Mouse (Mus musculus): ENCODE data around the gene Spag16. TPM values are rescaled to one million over a fixed set of nuclear protein-coding genes. Genes with fewer than 3 reads are reported as not detected.

The Spag16 gene
- total and polyA plus RNA-seq, 3 experiments: not detected

DNA sequence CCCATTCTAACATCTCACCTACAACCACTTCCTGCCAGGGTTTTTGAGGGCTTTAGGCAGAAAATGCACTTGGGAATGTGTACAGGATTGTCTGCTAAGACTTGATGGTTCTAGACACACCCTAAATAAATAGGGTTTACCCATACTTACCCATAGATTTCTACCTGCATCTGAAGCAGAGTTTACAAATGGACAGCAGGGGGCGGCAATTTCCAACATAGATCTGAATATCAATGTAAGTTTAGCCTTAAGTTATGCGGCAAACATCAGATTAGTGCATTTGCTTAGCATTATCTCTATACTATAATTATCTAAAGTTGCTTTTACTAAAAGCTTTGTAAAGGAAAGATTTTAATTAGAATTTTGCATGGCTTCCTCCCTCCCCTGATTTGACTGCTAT lies 301.3 kb downstream of the Spag16 start:
- H3K27me3 ChIP-seq (replicated peaks): no peaks in the 10 kb centered on the region
- H3K79me2 ChIP-seq (replicated peaks; ENCODE audit: control insufficient read depth, extremely low read depth, insufficient read depth, poor library complexity, severe bottlenecking): no peaks in the 10 kb centered on the region
- no peaks in the 10 kb centered on the region for H3K9me3 ChIP-seq (replicated peaks; ENCODE audit: low read length)
- in situ Hi-C loops (cut with MboI; ENCODE audit: low pct_ligation_motif_present, low pct_unique_long_range_greater_than_20kb, low sequenced_read_pairs): no loop called here
- no peak overlapping the region for H3K4me2 ChIP-seq (ENCODE audit: insufficient read depth, low read depth, poor library complexity, severe bottlenecking)
- H3K27ac ChIP-seq (ENCODE audit: insufficient read depth, low read depth): no peak overlapping the region
- H3K4me1 ChIP-seq (ENCODE audit: control insufficient read depth in 1 of 2, insufficient read depth in 2 of 2): no peaks in the 10 kb centered on the region
- dilution Hi-C loops (cut with MboI; ENCODE audit: extremely low pct_ligation_motif_present, extremely low pct_unique_long_range_greater_than_20kb, low sequenced_read_pairs): no loop called here
- peak; percentile 45 for DNase-seq (ENCODE audit: extremely low read depth)
- H3K4me3 ChIP-seq (replicated peaks in 1 of 3; ENCODE audit: low read depth in 2 of 3, low read length in 2 of 3, poor library complexity in 1 of 3): no peak overlapping the region
- no peak for TF ChIP-seq RCOR1 (conservative IDR thresholded peaks at IDR 0.05; ENCODE audit: low read depth, low read length)
- peak in 1 of 2 experiments; percentile 42; a peak in 2 of 4 replicates for TF ChIP-seq CTCF (conservative IDR thresholded peaks at IDR 0.05 in 1 of 2, IDR thresholded peaks at IDR 0.05 in 1 of 2; ENCODE audit: low read depth in 2 of 2, low read length in 2 of 2)
- peak; percentile 38 for TF ChIP-seq RAD21 (IDR thresholded peaks at IDR 0.05; ENCODE audit: low read depth, low read length)
- H3K36me3 ChIP-seq (replicated peaks in 1 of 2; ENCODE audit: control insufficient read depth in 1 of 2, insufficient read depth in 1 of 2, low read length in 1 of 2): no peaks in the 10 kb centered on the region
- H3K9ac ChIP-seq (ENCODE audit: insufficient read depth, low read depth): no peak overlapping the region

DNA sequence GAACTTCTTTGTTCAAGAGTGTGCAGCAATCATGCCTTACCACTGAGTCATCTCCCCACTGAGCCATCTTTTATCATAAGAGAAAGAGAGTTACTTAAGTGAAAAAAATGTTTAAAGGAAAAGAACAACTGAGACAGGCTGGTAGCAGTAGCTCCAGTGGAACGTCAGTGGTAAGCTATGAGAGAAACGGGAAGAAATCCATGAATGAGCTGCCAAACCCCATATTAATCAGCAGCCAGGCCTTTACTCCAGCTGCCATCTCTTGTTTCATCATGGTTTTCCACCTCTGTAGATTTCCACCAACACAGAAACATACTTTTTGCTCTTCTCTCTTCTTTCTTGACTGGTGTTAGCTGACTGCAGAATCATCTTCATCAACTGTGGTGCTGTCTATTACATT lies 308.8 kb downstream of the Spag16 start:
- no peak for DNase-seq (ENCODE audit: extremely low read depth)
- H3K9me3 ChIP-seq (replicated peaks; ENCODE audit: low read length): no peaks in the 10 kb centered on the region
- H3K27ac ChIP-seq (ENCODE audit: insufficient read depth, low read depth): no peak overlapping the region
- no peak overlapping the region for H3K4me2 ChIP-seq (ENCODE audit: insufficient read depth, low read depth, poor library complexity, severe bottlenecking)
- H3K4me1 ChIP-seq (ENCODE audit: control insufficient read depth in 1 of 2, insufficient read depth in 2 of 2): no peaks in the 10 kb centered on the region
- H3K27me3 ChIP-seq (replicated peaks): no peaks in the 10 kb centered on the region
- in situ Hi-C loops (cut with MboI; ENCODE audit: low pct_ligation_motif_present, low pct_unique_long_range_greater_than_20kb, low sequenced_read_pairs) (no loop called here), dilution Hi-C loops (cut with MboI; ENCODE audit: extremely low pct_ligation_motif_present, extremely low pct_unique_long_range_greater_than_20kb, low sequenced_read_pairs) (no loop called here)
- H3K4me3 ChIP-seq (replicated peaks in 1 of 3; ENCODE audit: low read depth in 2 of 3, low read length in 2 of 3, poor library complexity in 1 of 3): no peak overlapping the region
- H3K9ac ChIP-seq (ENCODE audit: insufficient read depth, low read depth): no peak overlapping the region
- H3K36me3 ChIP-seq (replicated peaks in 1 of 2; ENCODE audit: control insufficient read depth in 1 of 2, insufficient read depth in 1 of 2, low read length in 1 of 2): no peaks in the 10 kb centered on the region
- TF ChIP-seq PAX5 (IDR thresholded peaks at IDR 0.05; ENCODE audit: low read length) (no peak), POLR2A (IDR thresholded peaks at IDR 0.05; ENCODE audit: low read depth, low read length) (no peak), ZC3H11A (IDR thresholded peaks at IDR 0.05; ENCODE audit: low read depth, low read length) (no peak), E2F4 (IDR thresholded peaks at IDR 0.05; ENCODE audit: insufficient replicate concordance, low read depth, low read length) (no peak), JUN (IDR thresholded peaks at IDR 0.05; ENCODE audit: insufficient read depth, low read depth, low read length) (no peak), RAD21 (IDR thresholded peaks at IDR 0.05; ENCODE audit: low read depth, low read length) (no peak), MYC (IDR thresholded peaks at IDR 0.05; ENCODE audit: low read depth, low read length) (no peak), RCOR1 (conservative IDR thresholded peaks at IDR 0.05; ENCODE audit: low read depth, low read length) (no peak), MAZ (IDR thresholded peaks at IDR 0.05; ENCODE audit: low read depth, low read length) (no peak), MEF2A (IDR thresholded peaks at IDR 0.05; ENCODE audit: borderline replicate concordance, low read depth, low read length) (no peak)
- no peaks in the 10 kb centered on the region for H3K79me2 ChIP-seq (replicated peaks; ENCODE audit: control insufficient read depth, extremely low read depth, insufficient read depth, poor library complexity, severe bottlenecking)

DNA sequence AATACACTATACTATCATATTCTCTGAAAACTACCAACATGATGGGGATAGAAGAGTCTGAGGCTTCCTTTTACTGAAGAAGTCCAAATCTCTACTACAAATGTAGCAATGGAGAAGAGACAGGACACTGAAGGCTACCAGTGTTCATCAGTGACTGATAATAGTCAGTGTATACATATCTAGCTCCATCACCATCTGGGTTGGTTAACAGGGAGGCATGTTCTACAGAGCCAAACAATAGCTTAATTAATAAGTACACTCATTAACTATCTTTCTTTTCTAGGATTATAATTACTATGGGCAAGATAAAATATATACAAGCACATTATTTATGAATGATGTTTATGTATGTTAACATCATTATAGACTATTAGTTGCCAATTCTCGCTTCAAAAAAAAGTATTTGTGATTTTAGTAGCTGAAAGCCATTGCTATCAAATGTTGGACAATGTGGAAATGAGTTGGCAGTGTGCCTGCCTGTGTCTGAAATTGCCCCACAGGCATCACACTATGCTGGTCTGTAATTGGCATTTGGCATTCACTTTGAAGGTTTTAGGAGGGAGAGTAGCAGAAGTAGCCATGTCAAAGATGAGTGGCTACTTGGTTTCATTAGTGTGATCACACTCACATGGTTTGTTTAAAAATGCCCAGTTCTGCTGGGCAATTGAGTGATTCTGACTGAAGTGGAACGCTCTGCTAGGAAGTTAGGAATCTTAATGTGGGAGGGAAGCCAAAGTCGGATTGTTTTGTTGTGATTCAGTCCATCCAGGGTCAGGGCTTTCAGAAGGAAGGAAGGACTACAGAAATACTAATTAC lies 338.8 kb downstream of the Spag16 start:
- Histone ChIP-seq H3K4me2 (ENCODE audit: insufficient read depth, low read depth, poor library complexity, severe bottlenecking) (no peak overlapping the region), H3K9me3 (replicated peaks; ENCODE audit: low read length) (no peaks in the 10 kb centered on the region), H3K36me3 (replicated peaks in 1 of 2; ENCODE audit: control insufficient read depth in 1 of 2, insufficient read depth in 1 of 2, low read length in 1 of 2) (no peaks in the 10 kb centered on the region), H3K27me3 (replicated peaks) (no peaks in the 10 kb centered on the region), H3K79me2 (replicated peaks; ENCODE audit: control insufficient read depth, extremely low read depth, insufficient read depth, poor library complexity, severe bottlenecking) (no peaks in the 10 kb centered on the region), H3K27ac (ENCODE audit: insufficient read depth, low read depth) (no peak overlapping the region), H3K4me3 (replicated peaks in 1 of 3; ENCODE audit: low read depth in 2 of 3, low read length in 2 of 3, poor library complexity in 1 of 3) (no peak overlapping the region), H3K4me1 (ENCODE audit: control insufficient read depth in 1 of 2, insufficient read depth in 2 of 2) (no peaks in the 10 kb centered on the region), H3K9ac (ENCODE audit: insufficient read depth, low read depth) (no peak overlapping the region)
- DNase-seq (ENCODE audit: extremely low read depth): no peak
- in situ Hi-C loops (cut with MboI; ENCODE audit: low pct_ligation_motif_present, low pct_unique_long_range_greater_than_20kb, low sequenced_read_pairs): no loop called here
- TF ChIP-seq ETS1 (conservative IDR thresholded peaks at IDR 0.05; ENCODE audit: low read depth, low read length): no peak
- TF ChIP-seq ZMIZ1 (IDR thresholded peaks at IDR 0.05; ENCODE audit: low read depth, low read length): no peak
- dilution Hi-C loops (cut with MboI; ENCODE audit: extremely low pct_ligation_motif_present, extremely low pct_unique_long_range_greater_than_20kb, low sequenced_read_pairs): no loop called here

Data from CH12.LX (cell line).